Mouse (Mus musculus) cortical plate, adult 2 months (tissue): ENCODE data around the gene Sephs2.

Experiments
- CTCF ChIP-seq: fragments of 200-500 bp; IDR thresholded peaks from 2 replicates; pipeline ENCODE4 v1.5.1; 2011; ENCODE audit warnings: mild to moderate bottlenecking, control low read depth, low read length; ENCODE audit not compliant: insufficient read depth; ENCODE audit errors: extremely low read depth
- POLR2A ChIP-seq: fragments of 200-500 bp; IDR thresholded peaks from 2 replicates; pipeline ENCODE4 v1.6.1; 2011; ENCODE audit warnings: mild to moderate bottlenecking, low read length, control low read depth; ENCODE audit not compliant: insufficient read depth; ENCODE audit errors: extremely low read depth

GRCm38 (mm10) chr7:127289306-127289705, 15.5 kb upstream of the Sephs2 start:
- TF ChIP-seq CTCF, result no peak
- no peak for TF ChIP-seq POLR2A
